Mouse (Mus musculus) limb, embryonic 14.5 days (tissue): ENCODE results near the gene Ldlrap1. TPM values are rescaled to one million over a fixed set of nuclear protein-coding genes. Genes with fewer than 3 reads are reported as not detected.

ENCODE experiments used
- ATAC-seq: fragments of 200-750 bp; cut with Nextera tagmentation; 2 replicates; pipeline ENCODE4 v1.8.0; 2017; ENCODE audit warnings: low read depth, moderate number of reproducible peaks, moderate TSS enrichment; ENCODE audit not compliant: low FRiP score
- DNase-seq: peaks from one replicate; pipeline ENCODE4 v3.0.0-alpha.2; 2015; ENCODE audit warnings: low spot score
- H3K27ac ChIP-seq: fragments of 300-500 bp; sonication (generic); replicated peaks from 2 replicates; pipeline ENCODE4 v1.5.1; 2014; ENCODE audit warnings: low read depth, mild to moderate bottlenecking, low read length, moderate library complexity, mixed read lengths
- H3K27me3 ChIP-seq: fragments of 300-500 bp; sonication (generic); 2 replicates; pipeline ENCODE4 v1.6.1; 2014; ENCODE audit warnings: low read length, mixed read lengths; ENCODE audit not compliant: control insufficient read depth, insufficient read depth
- H3K36me3 ChIP-seq: fragments of 300-500 bp; sonication (generic); 2 replicates; pipeline ENCODE4 v1.6.1; 2014; ENCODE audit warnings: mild to moderate bottlenecking, low read length, moderate library complexity, mixed read lengths; ENCODE audit not compliant: control insufficient read depth, insufficient read depth
- H3K4me1 ChIP-seq: fragments of 300-500 bp; sonication (generic); 2 replicates; pipeline ENCODE4 v1.6.1; 2014; ENCODE audit warnings: antibody characterized with exemption, low read length, mixed read lengths; ENCODE audit not compliant: control insufficient read depth, insufficient read depth
- H3K4me2 ChIP-seq: fragments of 300-500 bp; sonication (generic); replicated peaks from 2 replicates; pipeline ENCODE4 v1.6.1; 2014; ENCODE audit warnings: low read depth, mild to moderate bottlenecking, low read length, moderate library complexity; ENCODE audit not compliant: severe bottlenecking
- H3K4me3 ChIP-seq: fragments of 300-500 bp; sonication (generic); replicated peaks from 2 replicates; pipeline ENCODE4 v1.5.1; 2014; ENCODE audit warnings: low read length
- H3K9ac ChIP-seq: fragments of 300-500 bp; sonication (generic); 2 replicates; pipeline ENCODE4 v1.6.1; 2014; ENCODE audit warnings: mild to moderate bottlenecking, low read depth, low read length, moderate library complexity; ENCODE audit not compliant: severe bottlenecking
- H3K9me3 ChIP-seq: fragments of 300-500 bp; sonication (generic); 2 replicates; pipeline ENCODE4 v1.6.1; 2016; ENCODE audit warnings: low read length; ENCODE audit not compliant: control insufficient read depth
- POLR2A ChIP-seq: fragments of 200-500 bp; IDR thresholded peaks from 2 replicates; pipeline ENCODE4 v1.8.0; 2012; ENCODE audit warnings: inconsistent platforms, mild to moderate bottlenecking, moderate library complexity, borderline replicate concordance; ENCODE audit not compliant: insufficient read depth, insufficient read length; ENCODE audit errors: extremely low read depth
- WGBS: fragments of 180-500 bp; shearing (Covaris S2); extraction: QIAGEN DNeasy Blood & Tissue Kit; methylation state at CpG from one replicate; pipeline ENCODE4 v1.1.7; 2014; 5-methylcytosine and 5-hydroxymethylcytosine counted together
- polyA plus RNA-seq, 2 experiments: library from polyadenylated mRNA; depleted of rRNA in 1 of 2; stranded (reverse) in 1 of 2; unstranded in 1 of 2; fragments of >200 nt; fragmentation: Nextera tagmentation in 1 of 2; extraction: Ambion mirVana in 1 of 2; gene quantifications; 2 replicates each; pipeline versions ENCODE4 v1.2.1 to v1.2.3; 2012 to 2014

Ldlrap1 gene
- polyA plus RNA-seq, 2 experiments: 18.0 to 25.1 TPM

GRCm38 (mm10) chr4:134705311-134705710, 62.5 kb downstream of the Ldlrap1 start:
- no peaks in the 10 kb centered on the region for H3K36me3 ChIP-seq
- DNase-seq: no peak
- H3K27me3 ChIP-seq: peaks cover 19% of the 10 kb centered on the region; the same call in 1 of the 2 replicates
- no peak overlapping the region for H3K27ac ChIP-seq
- H3K9me3 ChIP-seq: no peaks in the 10 kb centered on the region
- 11% methylated on average over 5 of the region's 5 CpGs for WGBS
- no peak for ATAC-seq
- peaks cover 7% of the 10 kb centered on the region; the same call in 1 of the 2 replicates for H3K4me1 ChIP-seq
- TF ChIP-seq POLR2A: no peak
- H3K4me2 ChIP-seq: no peak overlapping the region
- no peak overlapping the region for H3K9ac ChIP-seq
- no peak overlapping the region for H3K4me3 ChIP-seq

GRCm38 (mm10) chr4:134704590-134704989, 63.2 kb downstream of the Ldlrap1 start:
- DNase-seq: no peak
- Histone ChIP-seq H3K36me3 (no peaks in the 10 kb centered on the region), H3K9me3 (no peaks in the 10 kb centered on the region), H3K4me2 (peak overlapping the region; percentile 99), H3K9ac (0 out of 2 replicates have a peak overlapping the region, but pooled peaks have one; percentile 31), H3K27me3 (peaks cover 19% of the 10 kb centered on the region; the same call in 1 of the 2 replicates), H3K27ac (no peak overlapping the region), H3K4me1 (peaks cover 7% of the 10 kb centered on the region; the same call in 1 of the 2 replicates), H3K4me3 (peak overlapping the region; percentile 63)
- under 1% methylated on average over 20 of the region's 21 CpGs for WGBS
- no peak for ATAC-seq
- no peak for TF ChIP-seq POLR2A

GRCm38 (mm10) chr4:134703835-134704546, 63.8 kb downstream of the Ldlrap1 start, which contains the start of gene Man1c1:
Man1c1 (minus strand) TSS chr4:134704290.
- ATAC-seq (peak; percentile 97), DNase-seq (peak; percentile 98)
- H3K4me1 ChIP-seq: peaks cover 7% of the 10 kb centered on the region; the same call in 1 of the 2 replicates
- peak within 1 kb of the TSS; percentile 99 for H3K4me2 ChIP-seq
- H3K4me3 ChIP-seq: peak within 1 kb of the TSS; percentile 63
- no peaks in the 10 kb centered on the region for H3K36me3 ChIP-seq
- under 1% methylated on average over 59 of the region's 81 CpGs for WGBS
- H3K9ac ChIP-seq: peak within 1 kb of the TSS; percentile 53
- peaks cover 19% of the 10 kb centered on the region; the same call in 1 of the 2 replicates for H3K27me3 ChIP-seq
- TF ChIP-seq POLR2A: no peak
- H3K9me3 ChIP-seq: no peaks in the 10 kb centered on the region
- no peak within 1 kb of the TSS for H3K27ac ChIP-seq

- peak overlapping the region; percentile 63 for H3K4me3 ChIP-seq
- peak overlapping the region; percentile 53 for H3K9ac ChIP-seq
- H3K27me3 ChIP-seq: peaks cover 19% of the 10 kb centered on the region; the same call in 1 of the 2 replicates
- no peak for ATAC-seq
- no peaks in the 10 kb centered on the region for H3K36me3 ChIP-seq
- peaks cover 7% of the 10 kb centered on the region; the same call in 1 of the 2 replicates for H3K4me1 ChIP-seq
- DNase-seq: no peak
- H3K27ac ChIP-seq: no peak overlapping the region
- TF ChIP-seq POLR2A: no peak
- no peaks in the 10 kb centered on the region for H3K9me3 ChIP-seq
- H3K4me2 ChIP-seq: peak overlapping the region; percentile 99
- 2% methylated on average over 67 of the region's 90 CpGs for WGBS
Measured at GRCm38 (mm10) chr4:134702981-134703834, 64.6 kb downstream of the Ldlrap1 start.

- no peak for TF ChIP-seq POLR2A
- peak overlapping the region; percentile 99 for H3K4me2 ChIP-seq
- DNase-seq (peak; percentile 72), ATAC-seq (no peak)
- H3K27ac ChIP-seq: no peak overlapping the region
- H3K27me3 ChIP-seq: peaks cover 19% of the 10 kb centered on the region; the same call in 1 of the 2 replicates
- peak overlapping the region; percentile 63 for H3K4me3 ChIP-seq
- WGBS: 39% methylated on average over 4 of the region's 6 CpGs
- peaks cover 7% of the 10 kb centered on the region; the same call in 1 of the 2 replicates for H3K4me1 ChIP-seq
- H3K9ac ChIP-seq: no peak overlapping the region
- no peaks in the 10 kb centered on the region for H3K36me3 ChIP-seq
- no peaks in the 10 kb centered on the region for H3K9me3 ChIP-seq
Measured at GRCm38 (mm10) chr4:134701934-134702333, 65.9 kb downstream of the Ldlrap1 start.
